Mouse (Mus musculus): ENCODE data around the gene Limd1. TPM values are rescaled to one million over a fixed set of nuclear protein-coding genes. Genes with fewer than 3 reads are reported as not detected.

Limd1 gene
- 21.4 TPM for polyA plus RNA-seq (2014; fragmentation: Illumina TruSeq; extraction: RNeasy Lipid Tissue Mini Kit (QIAGEN cat#74804); ENCODE audit: low replicate concordance)

DNA sequence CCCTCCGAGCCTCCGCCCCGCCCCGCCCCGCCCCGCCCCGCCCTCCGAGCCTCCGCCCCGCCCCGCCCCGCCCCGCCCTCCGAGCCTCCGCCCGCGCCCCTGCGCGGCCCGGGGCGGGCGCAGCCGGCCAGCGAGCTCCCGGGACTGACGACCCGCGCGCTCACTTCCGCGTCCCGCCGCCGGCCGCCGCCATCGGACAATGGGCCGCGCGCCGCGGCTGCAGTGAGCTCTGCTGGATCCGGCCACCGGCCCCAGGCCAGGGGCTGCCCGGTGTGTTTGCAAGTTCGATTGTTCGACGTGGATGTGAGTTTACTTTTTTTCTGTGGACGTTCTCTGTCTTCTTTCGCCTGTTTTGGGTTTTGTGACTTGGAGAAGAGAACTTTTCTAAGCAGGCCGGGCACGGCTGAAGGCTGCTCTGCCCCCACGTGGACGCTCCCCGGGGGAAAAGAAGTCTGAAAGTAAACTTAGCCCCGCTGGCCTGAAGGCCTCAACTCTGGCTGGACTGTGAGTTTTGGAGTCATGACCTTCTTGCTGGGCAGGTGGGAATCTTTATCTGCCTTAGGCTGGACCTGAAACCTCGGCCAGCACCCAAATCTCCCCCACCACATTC is at the start of gene Limd1:
Gene Limd1 (plus strand): TSS at position 121 of the 610 bp plus-strand sequence.

GRCm38 (mm10) chr9:123529392-123530157 is 51.1 kb downstream of the Limd1 start, which contains the start of gene Sacm1l:
Gene Sacm1l, plus strand, starts transcription at chr9:123529759.

Other genes starting within 250 kb of the Limd1 start
- gene Tmem158, start 217.9 kb upstream of the Limd1 start, polyA plus RNA-seq (2014; fragmentation: Illumina TruSeq; extraction: RNeasy Lipid Tissue Mini Kit (QIAGEN cat#74804); ENCODE audit: low replicate concordance), result 6.6 TPM
- gene Lars2, start 111.8 kb upstream of the Limd1 start, polyA plus RNA-seq (2014; fragmentation: Illumina TruSeq; extraction: RNeasy Lipid Tissue Mini Kit (QIAGEN cat#74804); ENCODE audit: low replicate concordance), result 6.1 TPM
- gene Sacm1l, start 51.1 kb downstream of the Limd1 start, polyA plus RNA-seq (2014; fragmentation: Illumina TruSeq; extraction: RNeasy Lipid Tissue Mini Kit (QIAGEN cat#74804); ENCODE audit: low replicate concordance), result 284 TPM
- gene Slc6a20b, start 153.9 kb downstream of the Limd1 start, polyA plus RNA-seq (2014; fragmentation: Illumina TruSeq; extraction: RNeasy Lipid Tissue Mini Kit (QIAGEN cat#74804); ENCODE audit: low replicate concordance), result 8.4 TPM
- gene Ccr9, start 199.7 kb downstream of the Limd1 start, polyA plus RNA-seq (2014; fragmentation: Illumina TruSeq; extraction: RNeasy Lipid Tissue Mini Kit (QIAGEN cat#74804); ENCODE audit: low replicate concordance), result 6.0 TPM
- 916 TPM for gene Slc6a20a, start 200.2 kb downstream of the Limd1 start, polyA plus RNA-seq (2014; fragmentation: Illumina TruSeq; extraction: RNeasy Lipid Tissue Mini Kit (QIAGEN cat#74804); ENCODE audit: low replicate concordance)
- gene Lztfl1, start 239.0 kb downstream of the Limd1 start, polyA plus RNA-seq (2014; fragmentation: Illumina TruSeq; extraction: RNeasy Lipid Tissue Mini Kit (QIAGEN cat#74804); ENCODE audit: low replicate concordance), result 63.7 TPM